Mouse (Mus musculus): Measurements from ENCODE around the gene Odf3l2.

DNA sequence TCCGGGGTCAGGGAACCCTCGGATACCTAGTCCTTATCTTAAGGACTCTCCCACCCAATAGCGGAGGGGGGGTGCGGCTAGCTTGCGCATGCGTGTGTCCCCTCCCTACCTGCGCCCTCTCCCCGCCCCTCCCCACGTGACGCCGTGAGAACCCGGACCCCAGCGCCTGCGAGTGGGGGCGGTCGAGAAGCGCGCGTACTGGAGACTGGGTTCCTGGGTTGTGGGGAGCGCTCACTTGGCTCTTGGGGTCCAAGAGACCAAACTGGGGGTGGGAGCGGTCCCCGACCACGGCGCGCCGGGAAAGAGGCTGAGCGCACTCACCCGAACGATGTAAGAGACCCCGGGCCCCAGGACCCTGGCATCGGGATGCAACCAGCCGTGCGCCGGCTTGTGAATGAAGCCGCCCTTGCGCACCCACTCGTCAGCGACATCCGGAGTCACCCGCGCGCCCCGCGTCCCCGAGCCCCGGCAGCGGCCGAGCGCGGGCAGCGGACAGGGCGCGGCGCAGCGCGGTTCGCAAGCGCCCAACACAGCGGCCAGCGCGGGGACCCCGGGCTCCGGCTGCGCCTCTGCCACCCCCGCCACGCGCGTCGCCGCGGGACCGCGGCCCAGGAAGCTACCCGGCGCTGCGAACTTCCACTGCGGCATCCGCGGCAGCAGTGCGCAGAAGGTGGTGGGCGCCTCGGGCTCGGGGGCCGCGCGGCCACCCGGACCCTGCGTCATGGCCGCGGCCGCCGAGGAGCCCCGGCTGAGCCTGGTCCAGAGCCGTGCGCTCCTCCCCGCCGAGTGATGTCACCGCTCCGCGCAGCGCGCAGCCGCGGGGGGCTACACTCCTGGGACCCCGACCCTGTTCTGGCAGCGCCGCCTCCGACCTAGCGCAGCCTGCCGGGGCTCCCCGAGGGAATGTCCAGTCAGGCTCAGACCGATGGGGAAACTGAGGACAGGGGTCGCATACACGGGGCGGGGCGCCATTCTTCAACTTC lies 8.1 kb downstream of the Odf3l2 start, which contains the start of gene Shc2:
- TF ChIP-seq CTCF (IDR thresholded peaks at IDR 0.05; ENCODE audit: low read depth, low read length) = no peak
- no peak for TF ChIP-seq EP300 (IDR thresholded peaks at IDR 0.05; ENCODE audit: insufficient read depth, low read depth, low read length)
- peak; percentile 29 for TF ChIP-seq POLR2A (IDR thresholded peaks at IDR 0.05; ENCODE audit: insufficient read depth, low read length)

Measured in ES-Bruce4 (cell line).